9 mouse cellular contexts compared by ENCODE assay signal in genomic region chr2:164950501-164950900, GRCm38 (mm10). TPM values are rescaled to one million over a fixed set of nuclear protein-coding genes. Genes with fewer than 3 reads are reported as not detected.
DNase-seq lines count a peak whose midpoint lies in the region; TF ChIP-seq lines count a peak whose summit lies in the region.
"Had no signal": no experiment of that assay in that cellular context is flagged by ENCODE, and none has a peak within 500 bp of the region (broad histone marks: within the 10 kb centered on the region; RNA-seq: fewer than 3 reads in every experiment).

No protein-coding gene starts in this region.

- TF ChIP-seq CTCF in cortical plate, adult 2 months (IDR thresholded peaks at IDR 0.05; ENCODE audit: extremely low read depth, insufficient read depth, low read length), result peak; percentile 29; the same call in 1 of the 2 replicates

- DNase-seq in cerebellum, postnatal 14 days, result peak; percentile 36 to 75
- DNase-seq in cerebellum, adult 8-10 months, result no peak
- peak; percentile 35 for DNase-seq in kidney, postnatal 10 days
- no peak for DNase-seq in kidney, postnatal 14 days
- peak; percentile 65 to 70 for DNase-seq in B cell, adult 2 months
- DNase-seq in frontal cortex, postnatal 36 days (ENCODE audit: low spot score in 2 of 2), result no peak
- DNase-seq in right cerebral cortex, adult 18-20 months, result no peak

- no peak for TF ChIP-seq POLR2A in cortical plate, adult 2 months (IDR thresholded peaks at IDR 0.05; ENCODE audit: extremely low read depth, insufficient read depth, low read length)

- no peak overlapping the region for H3K27ac ChIP-seq in cortical plate, adult 2 months (ENCODE audit: insufficient read depth, low read length)
- H3K27ac ChIP-seq: hindbrain, embryonic 15.5 days had no signal

- H3K4me3 ChIP-seq in cortical plate, adult 2 months (ENCODE audit: insufficient read depth, low read length), result no peak overlapping the region
- H3K4me3 ChIP-seq: hindbrain, embryonic 15.5 days had no signal

- no peaks in the 10 kb centered on the region for H3K4me1 ChIP-seq in cortical plate, adult 2 months (ENCODE audit: control insufficient read depth, insufficient read depth, low read length)

RNA-seq across cellular contexts. Expression of gene Mmp9, which starts 9.9 kb away (rescaled TPM):
- polyA plus RNA-seq in cortical plate, adult 2 months (2012; rRNA removed), result 1.1 and 1.5 TPM in 2 replicates

RNA-seq across cellular contexts. Expression of gene Slc12a5, which starts 10.1 kb away (rescaled TPM):
- 396 and 421 TPM in 2 replicates for polyA plus RNA-seq in cortical plate, adult 2 months (2012; rRNA removed)

RNA-seq across cellular contexts. Expression of gene Zfp335, which starts 38.9 kb away (rescaled TPM):
- 29.1 and 30.2 TPM in 2 replicates for polyA plus RNA-seq in cortical plate, adult 2 months (2012; rRNA removed)

Comparison
In these comparisons a context has a peak if more than half of its experiments do, and no peak if none do; other contexts are left out.
1. DNase-seq: peak in cerebellum, postnatal 14 days (2 of 2), kidney, postnatal 10 days (single experiment) and B cell, adult 2 months (2 of 2); none in cerebellum, adult 8-10 months (single experiment), kidney, postnatal 14 days (single experiment), frontal cortex, postnatal 36 days (0 of 2) and right cerebral cortex, adult 18-20 months (single experiment).